Mouse (Mus musculus) lung, adult 18-20 months (tissue): ENCODE measurements around the gene Tpd52l2.

Experiments used
- DNase-seq, 2 experiments: peaks; one replicate each; pipeline ENCODE4 v3.0.0; 2022; ENCODE audit warnings: mixed read lengths in 2 of 2

Gene Tpd52l2

GRCm38 (mm10) chr2:181541761-181542380 lies 44.9 kb downstream of the Tpd52l2 start:
- DNase-seq, result no peak

GRCm38 (mm10) chr2:181546142-181546541 lies 49.2 kb downstream of the Tpd52l2 start:
- no peak for DNase-seq

DNA sequence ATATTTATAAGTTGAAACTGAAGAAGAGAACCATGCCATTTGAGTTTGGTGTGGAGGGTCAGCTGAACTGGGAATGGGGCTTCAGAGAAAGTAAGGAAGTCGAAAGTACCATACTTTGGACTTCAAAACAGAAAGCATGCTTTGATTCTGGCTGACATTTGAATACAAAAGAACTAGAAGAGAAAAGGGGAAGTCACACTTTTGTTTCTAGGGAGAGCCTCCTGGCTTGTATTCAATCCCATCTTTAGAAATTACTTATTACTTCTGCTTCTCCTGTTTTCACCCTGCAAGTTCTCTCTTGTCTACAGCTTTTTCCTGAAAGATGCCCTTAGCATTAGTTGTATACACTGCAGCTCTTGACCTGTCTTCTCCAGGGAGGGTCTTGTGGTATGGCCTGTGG lies 51.3 kb downstream of the Tpd52l2 start:
- no peak for DNase-seq

GRCm38 (mm10) chr2:181548682-181549081 lies 51.7 kb downstream of the Tpd52l2 start:
- no peak for DNase-seq

DNA sequence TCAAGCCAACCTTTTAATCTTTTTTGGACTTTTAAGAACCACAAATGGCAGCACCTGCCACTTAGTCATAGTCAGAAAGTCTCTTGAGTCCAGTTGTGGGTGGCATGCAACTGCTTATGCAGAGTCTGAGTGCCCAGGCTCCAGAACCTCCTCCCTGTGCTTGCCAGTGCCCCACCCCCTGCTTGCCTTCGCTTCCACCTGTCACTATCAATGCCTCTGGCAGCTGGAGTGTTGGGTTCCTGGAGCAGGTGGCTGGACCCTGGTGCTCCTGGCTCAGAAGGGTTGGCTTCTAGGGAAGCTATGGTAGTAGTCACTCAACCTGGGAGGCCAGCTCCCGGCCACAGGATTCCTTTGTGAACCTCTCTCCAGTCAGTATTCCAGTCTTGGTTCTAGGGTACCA lies 53.3 kb downstream of the Tpd52l2 start:
- no peak for DNase-seq

DNA sequence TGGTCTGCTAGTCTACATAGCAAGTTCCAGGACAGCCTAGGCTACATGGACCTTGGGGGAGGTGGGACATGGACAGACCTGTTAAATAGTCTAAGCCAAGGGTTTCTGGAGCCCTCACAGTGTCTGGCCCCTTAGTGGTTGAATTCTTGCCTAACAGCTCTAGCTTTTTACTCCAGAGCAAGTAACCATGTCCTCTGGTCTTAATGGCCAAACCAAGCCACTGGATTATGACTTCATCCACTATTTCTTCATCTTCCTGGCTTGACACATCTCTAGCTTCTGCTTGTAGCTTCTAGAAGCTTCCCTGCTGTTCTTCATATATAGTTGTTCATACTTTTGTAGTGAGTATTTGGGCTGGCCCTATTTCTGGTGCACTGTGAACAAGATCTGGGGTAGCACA lies 56.8 kb downstream of the Tpd52l2 start:
- no peak for DNase-seq

- no peak for DNase-seq
These were observed 70.4 kb downstream of the Tpd52l2 start for GRCm38 (mm10) chr2:181567338-181567737.
